Mouse (Mus musculus): Measurements from ENCODE around the gene Carmil1.

Carmil1 gene

GRCm38 (mm10) chr13:24154281-24155061, 126.1 kb downstream of the Carmil1 start:
- DNase-seq (ENCODE audit: low read depth, low spot score) = no peak

- DNase-seq (ENCODE audit: low read depth, low spot score) = no peak
Measured at GRCm38 (mm10) chr13:24152610-24153009, 128.0 kb downstream of the Carmil1 start.

DNA sequence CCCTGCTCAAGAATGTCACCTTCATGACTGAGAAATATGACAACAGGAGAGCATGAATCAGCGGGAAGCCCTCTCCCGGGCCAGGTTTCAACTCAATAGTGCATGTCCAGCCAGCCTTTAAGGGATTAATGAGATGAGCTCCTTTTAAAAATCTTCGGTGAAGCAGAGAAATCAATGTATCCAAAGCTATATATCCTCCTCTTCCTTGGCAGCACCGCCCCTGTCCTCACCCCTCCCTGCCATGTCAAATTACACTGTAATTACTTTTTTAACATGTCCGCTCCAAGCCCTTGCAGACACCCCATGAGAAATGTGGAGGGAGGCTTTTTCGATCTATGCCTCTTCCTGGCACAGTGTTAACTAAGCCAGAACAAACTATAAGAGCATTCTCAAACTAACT, 129.3 kb downstream of the Carmil1 start:
- DNase-seq (ENCODE audit: low read depth, low spot score) = no peak

- DNase-seq (ENCODE audit: low read depth, low spot score) = no peak
Measured at GRCm38 (mm10) chr13:24148549-24148948, 132.0 kb downstream of the Carmil1 start.

DNA sequence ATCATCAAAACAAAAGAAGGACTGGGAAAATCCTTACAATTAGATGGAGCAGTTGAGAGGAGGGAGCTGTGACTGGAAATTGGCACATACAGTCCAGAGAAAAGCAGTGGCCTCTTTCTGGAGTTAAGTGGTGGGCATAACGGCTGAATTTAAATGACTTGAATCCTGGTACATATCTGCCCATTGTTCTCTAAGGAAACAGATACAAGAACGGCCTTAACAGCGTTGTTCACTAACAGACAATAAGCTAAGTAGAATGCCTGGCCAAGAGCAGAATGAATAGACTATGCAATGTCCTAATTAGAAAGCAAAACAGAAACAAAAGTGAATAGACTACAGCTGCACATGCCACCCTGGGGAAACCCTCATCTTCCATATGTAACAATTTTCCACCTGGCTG, 133.6 kb downstream of the Carmil1 start:
- DNase-seq (ENCODE audit: low read depth, low spot score) = no peak

DNA sequence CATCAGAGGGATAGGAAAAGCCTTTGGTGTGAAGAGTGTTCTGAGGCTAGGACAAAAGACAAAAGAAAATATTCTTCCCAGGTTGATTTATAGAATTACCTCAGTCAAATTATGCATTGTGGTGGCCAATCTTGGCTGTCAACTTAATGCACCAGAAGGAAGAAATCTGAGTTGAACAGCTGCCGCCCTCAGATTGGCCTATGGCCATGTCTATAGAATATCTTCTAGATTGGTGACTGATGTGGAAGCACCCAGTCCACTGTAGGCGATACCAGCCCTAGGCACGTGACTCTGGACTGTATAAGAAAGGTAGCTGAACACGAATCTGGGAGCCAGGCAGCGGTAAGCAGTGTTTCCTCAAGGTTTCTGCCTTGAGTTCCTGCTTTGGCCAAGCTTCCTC, 134.1 kb downstream of the Carmil1 start:
- no peak for DNase-seq (ENCODE audit: low read depth, low spot score)

GRCm38 (mm10) chr13:24144858-24145257, 135.7 kb downstream of the Carmil1 start:
- DNase-seq (ENCODE audit: low read depth, low spot score) = no peak

- DNase-seq (ENCODE audit: low read depth, low spot score) = no peak
Measured at GRCm38 (mm10) chr13:24144141-24144540, 136.5 kb downstream of the Carmil1 start.

DNA sequence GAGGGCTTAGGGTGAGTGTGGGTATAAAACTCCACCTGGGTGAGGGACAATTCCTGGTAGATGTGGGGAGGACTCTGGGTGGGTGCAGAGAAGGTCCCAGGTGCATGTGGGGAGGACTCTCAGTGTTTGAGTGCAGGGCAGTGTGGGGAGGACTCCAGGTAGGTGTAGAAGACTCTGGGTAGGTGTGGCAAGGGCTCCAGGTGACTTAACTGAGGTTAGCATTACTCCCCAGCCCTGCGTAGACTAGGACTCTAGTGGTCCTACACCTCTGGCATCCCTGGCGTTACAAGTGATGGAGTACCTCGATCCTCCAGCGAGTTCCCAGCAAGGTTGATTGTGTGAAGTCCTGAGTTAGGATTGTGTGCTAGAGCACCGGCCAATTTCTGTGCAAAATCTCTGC, 143.8 kb downstream of the Carmil1 start:
- no peak for DNase-seq (ENCODE audit: low read depth, low spot score)

DNA sequence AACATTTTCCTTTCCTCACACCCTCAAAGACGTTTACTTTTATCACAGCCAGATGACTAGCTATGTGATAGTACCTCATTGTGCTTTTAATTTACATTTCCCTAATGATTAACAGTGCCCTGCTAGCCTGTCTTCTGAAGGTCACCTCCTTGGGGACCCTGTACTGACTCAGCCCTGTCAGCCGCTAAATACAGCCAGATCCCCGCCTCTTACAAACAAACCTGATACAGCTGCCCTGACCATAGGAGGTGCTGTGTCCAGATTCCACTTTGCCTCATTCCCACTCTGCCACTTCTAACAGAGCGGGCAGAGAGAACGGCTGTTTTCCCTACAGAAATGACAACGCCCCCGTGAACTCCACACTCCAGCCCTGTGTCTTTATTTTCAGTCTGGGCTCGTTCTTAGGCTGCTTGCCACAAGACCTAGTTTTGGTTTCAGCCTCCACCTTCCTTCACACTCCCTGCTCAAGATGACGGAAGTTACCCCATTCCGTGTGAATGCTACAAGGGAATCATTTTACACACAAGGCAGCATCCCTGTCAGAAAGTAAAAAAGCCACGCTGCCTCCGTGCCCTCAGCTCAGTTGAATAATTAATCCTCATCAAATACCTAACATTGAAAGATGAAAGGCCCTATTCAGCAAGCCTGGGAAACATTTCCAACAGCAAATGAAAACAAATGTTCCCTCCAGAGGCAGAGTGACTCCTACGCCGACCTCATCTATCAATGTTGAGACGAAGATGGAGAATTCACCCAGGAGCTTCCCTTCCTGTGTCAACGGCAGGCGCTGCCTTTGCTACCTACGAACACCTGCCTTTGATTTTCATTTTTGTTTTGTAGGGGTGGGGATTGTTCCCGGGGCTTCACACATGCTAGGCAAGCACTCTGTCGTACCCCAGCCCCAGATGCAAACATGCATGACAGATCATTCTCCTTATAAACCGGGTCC, 145.0 kb downstream of the Carmil1 start:
- no peak for DNase-seq (ENCODE audit: low read depth, low spot score)

- no peak for DNase-seq (ENCODE audit: low read depth, low spot score)
Measured at GRCm38 (mm10) chr13:24132866-24133265, 147.7 kb downstream of the Carmil1 start.

DNA sequence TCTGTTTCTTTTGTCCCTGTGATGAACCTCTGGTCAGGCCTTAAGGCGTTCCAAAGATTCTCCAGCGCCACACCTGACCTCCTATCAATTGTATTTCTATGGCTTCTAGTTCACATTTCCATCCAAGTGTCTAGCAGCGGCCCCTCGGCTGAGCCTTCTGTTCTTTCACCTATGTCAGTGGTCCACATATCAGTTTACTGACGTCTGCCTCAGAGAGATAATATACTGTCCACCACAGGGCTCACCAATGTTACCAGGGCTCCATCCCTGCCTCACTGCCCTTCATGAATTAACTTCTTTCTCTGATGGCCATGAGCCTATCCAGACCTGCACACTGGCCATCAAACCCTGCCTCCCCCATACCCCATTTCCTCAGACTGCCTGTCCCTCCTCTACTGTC, 149.3 kb downstream of the Carmil1 start:
- no peak for DNase-seq (ENCODE audit: low read depth, low spot score)

DNA sequence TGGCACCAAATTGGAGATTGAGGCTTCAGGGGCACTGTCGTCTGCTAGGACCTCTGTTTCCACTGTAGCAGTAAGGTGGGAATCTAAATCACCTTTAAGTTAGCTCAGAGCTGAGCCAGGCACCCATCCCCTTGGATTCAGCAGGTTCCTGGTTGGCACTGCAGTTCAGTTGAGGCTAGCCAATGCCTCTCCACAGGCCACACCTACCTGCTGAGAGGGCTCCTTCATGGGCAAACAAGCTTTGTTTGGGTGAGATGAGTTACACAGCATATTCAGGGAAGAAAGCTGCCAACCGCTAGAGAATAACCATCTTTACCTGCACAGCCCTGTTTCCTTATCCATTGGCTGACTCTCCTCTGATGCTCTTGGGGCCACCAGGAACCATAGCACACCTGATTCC, 149.9 kb downstream of the Carmil1 start:
- DNase-seq (ENCODE audit: low read depth, low spot score) = no peak

- DNase-seq (ENCODE audit: low read depth, low spot score) = no peak
Measured at GRCm38 (mm10) chr13:24128731-24129130, 151.9 kb downstream of the Carmil1 start.

DNA sequence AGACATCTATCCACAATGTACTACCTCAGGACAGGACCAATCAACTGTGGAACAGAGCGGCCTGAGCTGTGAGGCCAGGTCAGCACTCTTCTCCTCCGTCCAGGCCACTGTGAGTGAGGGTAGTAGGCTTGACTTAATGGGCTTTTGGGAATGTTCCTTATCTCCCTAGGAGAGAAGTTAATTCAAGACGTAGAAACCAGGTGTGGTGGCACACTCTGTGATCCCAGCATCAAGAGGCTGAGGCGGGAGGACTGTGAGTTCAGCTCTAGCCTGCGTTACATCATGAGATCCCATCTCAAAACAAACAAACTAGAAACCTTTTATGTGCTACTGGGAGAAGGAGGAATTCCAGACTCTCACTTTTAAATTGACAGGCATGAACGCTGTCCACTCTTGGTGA, 154.7 kb downstream of the Carmil1 start:
- DNase-seq (ENCODE audit: low read depth, low spot score) = no peak

DNA sequence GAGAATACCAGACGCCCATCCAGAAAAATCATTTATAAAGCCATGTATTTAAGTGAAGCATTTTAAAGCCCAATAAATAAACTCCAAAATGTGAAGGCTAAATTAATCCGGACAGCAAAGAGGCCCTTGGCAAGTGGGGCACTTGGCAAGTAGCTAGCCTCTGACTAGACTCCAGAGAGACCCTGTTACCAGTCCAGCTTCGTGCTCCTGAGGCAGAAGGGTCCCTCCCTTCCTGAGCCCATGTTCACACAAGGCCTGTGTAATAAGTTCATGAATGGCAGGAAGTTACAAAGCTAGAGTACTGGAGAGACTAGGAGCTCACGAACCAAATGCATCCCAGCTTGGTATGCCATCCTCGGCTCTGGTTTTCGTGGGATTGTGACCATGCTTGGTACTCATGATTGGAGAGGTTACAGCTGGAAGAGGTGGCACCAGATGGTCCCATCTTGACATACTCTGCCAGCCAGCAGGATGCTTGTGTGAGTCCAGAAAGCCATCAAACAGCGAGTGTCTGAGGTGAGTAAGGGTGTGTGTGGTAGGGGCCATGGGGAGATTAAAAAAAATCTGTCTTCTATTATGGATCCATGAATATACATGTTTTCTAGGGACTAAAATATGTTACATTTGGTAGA, 163.3 kb downstream of the Carmil1 start:
- no peak for DNase-seq (ENCODE audit: low read depth, low spot score)

GRCm38 (mm10) chr13:24112689-24113348, 167.8 kb downstream of the Carmil1 start:
- peak; percentile 48 for DNase-seq (ENCODE audit: low read depth, low spot score)

DNA sequence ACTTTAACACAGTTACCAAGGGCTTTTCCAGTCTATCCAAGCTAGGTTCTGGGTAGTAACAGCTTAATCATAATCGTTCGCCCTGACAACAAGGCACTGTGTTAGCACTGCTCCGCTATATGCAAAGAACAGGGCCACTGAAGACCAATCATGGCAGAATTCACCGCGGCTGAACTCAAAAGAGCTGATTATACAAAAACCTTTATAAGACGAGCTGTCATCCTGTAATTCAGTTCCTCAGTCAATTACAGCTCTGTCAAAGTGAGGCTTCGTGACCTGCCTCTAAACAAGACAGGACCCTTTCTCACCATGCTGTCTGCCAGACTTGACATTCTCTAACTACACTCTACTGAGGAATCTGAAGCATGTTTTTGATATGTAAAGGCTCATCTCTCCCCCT, 170.3 kb downstream of the Carmil1 start:
- no peak for DNase-seq (ENCODE audit: low read depth, low spot score)

- no peak for DNase-seq (ENCODE audit: low read depth, low spot score)
Measured at GRCm38 (mm10) chr13:24108282-24108681, 172.3 kb downstream of the Carmil1 start.

GRCm38 (mm10) chr13:24107058-24107457, 173.5 kb downstream of the Carmil1 start:
- DNase-seq (ENCODE audit: low read depth, low spot score) = no peak

DNA sequence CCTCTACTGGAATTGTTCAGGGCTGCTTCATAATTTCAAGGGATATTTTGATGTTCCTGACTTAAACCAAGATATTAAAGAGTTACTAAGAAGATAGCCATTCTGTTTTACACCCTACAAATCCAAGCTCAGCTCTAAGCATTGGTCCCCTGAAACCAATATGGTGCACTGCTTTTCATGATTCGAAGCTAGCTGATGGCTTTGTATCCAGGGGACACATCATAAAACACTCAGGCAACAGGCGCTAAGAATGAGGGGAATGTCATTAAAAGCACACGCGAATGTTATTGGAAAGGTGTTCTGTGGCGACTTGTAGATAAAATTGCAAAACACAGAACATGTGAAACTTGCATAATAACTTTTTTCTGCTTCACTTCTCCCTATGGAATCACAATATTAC, 174.8 kb downstream of the Carmil1 start:
- DNase-seq (ENCODE audit: low read depth, low spot score) = no peak

GRCm38 (mm10) chr13:24105340-24105669, 175.3 kb downstream of the Carmil1 start:
- DNase-seq (ENCODE audit: low read depth, low spot score) = no peak

All from CD4-positive, CD25-positive, alpha-beta regulatory T cell, adult 2 months (primary cell).